Mouse (Mus musculus): ENCODE measurements around the gene Ccnyl1. TPM values are rescaled to one million over a fixed set of nuclear protein-coding genes. Genes with fewer than 3 reads are reported as not detected.

Gene Ccnyl1
- total RNA-seq, 2 experiments from 2014 or later = 19.7 to 20.5 TPM

GRCm38 (mm10) chr1:64734771-64735750 lies 44.8 kb downstream of the Ccnyl1 start:
- intact Hi-C loops (cut with DNase I) = loop anchor here (5.0 kb wide), 2 partner anchors 252 to 452 kb away; partner anchors contain the start of genes Idh1 and Pikfyve
- TF ChIP-seq CTCF (IDR thresholded peaks at IDR 0.05) = peak; percentile 26; the same call in 1 of the 2 replicates
- H3K27ac ChIP-seq = no peak overlapping the region
- DNase-seq = peak; percentile 52
- H3K4me3 ChIP-seq = peak overlapping the region; percentile 95

- Histone ChIP-seq H3K27ac (peak overlapping the region; percentile 88), H3K4me3 (peak overlapping the region; percentile 95)
- intact Hi-C loops (cut with DNase I) = loop anchor here (5.0 kb wide), 2 partner anchors 251 to 451 kb away; partner anchors contain the start of genes Idh1 and Pikfyve
- peak; percentile 61 for DNase-seq
- TF ChIP-seq CTCF (IDR thresholded peaks at IDR 0.05) = peak; percentile 45
Measured at GRCm38 (mm10) chr1:64735781-64736680, 45.8 kb downstream of the Ccnyl1 start.

- Histone ChIP-seq H3K4me3 (peak overlapping the region; percentile 95), H3K27ac (peak overlapping the region; percentile 88)
- peak; percentile 59 for DNase-seq
- intact Hi-C loops (cut with DNase I) = loop anchor here (1.0 to 5.0 kb wide), 3 partner anchors 55 to 450 kb away; partner anchors contain the start of genes Idh1 and Pikfyve
- TF ChIP-seq CTCF (IDR thresholded peaks at IDR 0.05) = no peak
Measured at GRCm38 (mm10) chr1:64736681-64737501, 46.6 kb downstream of the Ccnyl1 start.

DNA sequence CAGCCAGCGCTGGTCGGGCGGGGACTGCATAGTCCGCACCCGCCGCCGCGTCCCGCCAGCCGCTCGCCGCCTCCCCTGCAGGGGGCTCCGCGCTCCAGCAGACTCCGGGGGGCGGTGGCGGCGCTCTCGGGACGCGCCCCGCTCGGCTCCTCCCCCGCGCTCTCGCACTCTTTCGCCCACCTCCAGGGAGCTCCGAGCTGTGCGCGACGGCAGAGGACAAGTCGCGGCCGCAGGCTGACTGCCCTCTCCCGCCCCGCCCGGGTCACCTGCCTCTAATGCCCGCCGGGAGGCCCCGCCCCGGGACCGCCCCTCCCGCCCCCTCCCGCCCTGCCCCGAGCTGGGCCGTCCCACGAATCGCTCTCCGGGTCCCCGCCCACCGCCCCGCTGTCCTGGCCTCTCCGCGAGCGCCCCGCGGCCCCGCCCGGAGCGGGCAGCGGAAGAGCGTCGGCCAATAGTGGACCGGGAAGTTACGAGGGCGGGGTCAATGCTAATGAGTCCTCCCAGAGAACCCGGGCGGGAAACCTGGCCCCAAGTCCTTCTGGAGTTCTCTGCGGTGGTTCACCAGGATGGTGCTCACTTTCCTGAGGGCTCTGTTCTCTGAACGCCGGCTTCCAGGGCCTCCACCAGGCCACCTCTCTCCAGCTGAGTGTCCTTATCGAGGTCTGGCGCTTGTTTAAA lies 47.4 kb downstream of the Ccnyl1 start, which contains the start of gene Fzd5:
TSS of gene Fzd5 (minus strand) at position 250 of the 678 bp plus-strand sequence.
- intact Hi-C loops (cut with DNase I) = loop anchor here (1.0 to 5.0 kb wide), 4 partner anchors 55 to 450 kb away; partner anchors contain the start of genes Idh1 and Pikfyve
- peak within 1 kb of the TSS; percentile 88 for H3K27ac ChIP-seq
- peak; percentile 98 for DNase-seq
- peak within 1 kb of the TSS; percentile 95 for H3K4me3 ChIP-seq
- peak; percentile 53 for TF ChIP-seq CTCF (IDR thresholded peaks at IDR 0.05)

DNA sequence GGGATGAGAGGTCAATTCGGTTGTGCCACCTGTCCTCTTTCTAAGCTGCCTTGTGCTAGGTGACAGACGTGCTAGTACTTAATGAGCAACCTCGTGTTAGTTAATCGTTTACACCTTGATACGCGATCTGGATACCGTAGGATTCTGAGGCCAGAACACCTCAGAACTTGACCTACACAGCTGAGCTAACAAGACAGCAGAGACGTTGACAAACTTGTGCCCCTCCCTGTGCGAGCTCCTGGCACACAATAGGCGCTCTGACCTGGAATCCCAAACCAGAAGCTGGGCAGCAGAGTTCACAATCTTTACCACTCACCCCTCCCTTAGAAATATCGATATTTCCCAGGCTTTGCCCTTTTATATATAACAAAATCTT lies 47.9 kb downstream of the Ccnyl1 start:
- peak overlapping the region; percentile 75 for H3K27ac ChIP-seq
- peak overlapping the region; percentile 95 for H3K4me3 ChIP-seq
- intact Hi-C loops (cut with DNase I) = loop anchor here (1.0 to 5.0 kb wide), 3 partner anchors 180 to 449 kb away; partner anchors contain the start of genes Idh1 and Pikfyve
- peak; percentile 26 for DNase-seq
- TF ChIP-seq CTCF (IDR thresholded peaks at IDR 0.05) = no peak

- Histone ChIP-seq H3K4me3 (peak overlapping the region; percentile 95), H3K27ac (peak overlapping the region; percentile 75; the same call in 1 of the 2 replicates)
- intact Hi-C loops (cut with DNase I) = loop anchor here (1.0 to 5.0 kb wide), 3 partner anchors 180 to 449 kb away; partner anchors contain the start of genes Idh1 and Pikfyve
- peak; percentile 43 for DNase-seq
- TF ChIP-seq CTCF (IDR thresholded peaks at IDR 0.05) = peak; percentile 39; the same call in 1 of the 2 replicates
Measured at GRCm38 (mm10) chr1:64738661-64739082, 48.4 kb downstream of the Ccnyl1 start.

DNA sequence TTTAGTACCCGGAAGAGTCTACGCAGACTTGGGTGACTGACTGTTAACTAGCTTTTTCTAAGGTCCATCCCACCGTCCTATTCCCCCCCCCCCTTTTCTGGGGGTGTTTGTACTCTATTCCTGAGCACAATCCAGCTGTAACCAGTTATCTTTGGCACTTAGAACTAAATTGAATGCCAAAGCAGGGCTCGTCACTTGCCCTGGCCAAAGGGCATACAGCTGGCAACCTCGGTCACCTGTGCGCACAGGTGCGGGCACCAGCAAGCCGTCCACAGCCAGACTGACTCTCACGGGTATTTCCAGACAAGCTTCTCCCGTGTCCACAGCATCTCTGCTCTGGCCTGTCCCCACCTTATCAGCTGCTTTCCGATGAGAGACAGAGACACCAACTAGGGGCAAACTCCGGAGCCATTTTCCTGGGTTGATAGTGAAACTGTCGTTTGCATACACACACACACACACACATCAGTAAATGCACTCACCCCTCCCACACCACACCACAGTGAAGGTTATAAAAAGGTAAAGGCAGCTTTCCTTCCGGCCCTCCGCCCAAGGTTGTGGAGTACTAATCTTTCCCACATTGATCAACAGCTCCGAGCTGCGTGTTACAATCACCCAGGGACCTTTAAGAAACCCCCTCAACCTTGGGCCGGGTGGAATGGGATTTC lies 52.6 kb downstream of the Ccnyl1 start:
- Histone ChIP-seq H3K27ac (no peak overlapping the region), H3K4me3 (no peak overlapping the region)
- intact Hi-C loops (cut with DNase I) = no loop called here
- DNase-seq = no peak
- TF ChIP-seq CTCF (IDR thresholded peaks at IDR 0.05) = no peak

GRCm38 (mm10) chr1:64744616-64745015 lies 54.4 kb downstream of the Ccnyl1 start:
- DNase-seq = no peak
- Histone ChIP-seq H3K4me3 (no peak overlapping the region), H3K27ac (no peak overlapping the region)
- TF ChIP-seq CTCF (IDR thresholded peaks at IDR 0.05) = no peak
- intact Hi-C loops (cut with DNase I) = no loop called here

DNA sequence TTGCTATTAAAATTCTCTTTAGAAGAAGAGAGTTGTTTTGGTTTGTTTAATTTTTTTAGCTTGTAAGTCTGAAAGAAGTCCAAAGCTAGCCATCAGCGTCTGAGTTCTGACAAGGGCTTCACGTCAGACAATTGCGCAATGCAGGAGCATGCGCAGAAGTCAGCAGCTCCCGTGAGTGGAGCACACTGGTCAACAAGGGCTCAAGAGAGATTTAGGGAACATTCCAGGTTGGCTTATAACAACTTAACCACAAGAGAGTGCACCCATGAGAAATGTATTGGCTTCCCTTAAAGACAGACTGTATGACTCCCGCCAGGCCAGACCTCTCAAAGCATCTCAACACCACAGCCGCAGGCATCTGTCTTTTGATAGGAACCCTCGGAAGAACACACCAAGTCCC lies 62.9 kb downstream of the Ccnyl1 start:
- intact Hi-C loops (cut with DNase I) = no loop called here
- peak; percentile 58 for DNase-seq
- no peak for TF ChIP-seq CTCF (IDR thresholded peaks at IDR 0.05)

GRCm38 (mm10) chr1:64753668-64754067 lies 63.4 kb downstream of the Ccnyl1 start:
- Histone ChIP-seq H3K4me3 (no peak overlapping the region), H3K27ac (no peak overlapping the region)
- DNase-seq = no peak
- no peak for TF ChIP-seq CTCF (IDR thresholded peaks at IDR 0.05)
- intact Hi-C loops (cut with DNase I) = no loop called here

More for the DNA sequence above, 62.9 kb downstream of the Ccnyl1 start:
- no peak overlapping the region for H3K4me3 ChIP-seq
- no peak overlapping the region for H3K27ac ChIP-seq

Measured in gastrocnemius, adult 2 months (tissue).